Mouse (Mus musculus): ENCODE measurements around the gene Spem2. TPM values are rescaled to one million over a fixed set of nuclear protein-coding genes. Genes with fewer than 3 reads are reported as not detected.

The Spem2 gene
- total RNA-seq (2023) = not detected in 4 replicates

GRCm38 (mm10) chr11:69818365-69818764, at the start of gene Spem2:
Gene Spem2 (minus strand): TSS chr11:69818465.

DNA sequence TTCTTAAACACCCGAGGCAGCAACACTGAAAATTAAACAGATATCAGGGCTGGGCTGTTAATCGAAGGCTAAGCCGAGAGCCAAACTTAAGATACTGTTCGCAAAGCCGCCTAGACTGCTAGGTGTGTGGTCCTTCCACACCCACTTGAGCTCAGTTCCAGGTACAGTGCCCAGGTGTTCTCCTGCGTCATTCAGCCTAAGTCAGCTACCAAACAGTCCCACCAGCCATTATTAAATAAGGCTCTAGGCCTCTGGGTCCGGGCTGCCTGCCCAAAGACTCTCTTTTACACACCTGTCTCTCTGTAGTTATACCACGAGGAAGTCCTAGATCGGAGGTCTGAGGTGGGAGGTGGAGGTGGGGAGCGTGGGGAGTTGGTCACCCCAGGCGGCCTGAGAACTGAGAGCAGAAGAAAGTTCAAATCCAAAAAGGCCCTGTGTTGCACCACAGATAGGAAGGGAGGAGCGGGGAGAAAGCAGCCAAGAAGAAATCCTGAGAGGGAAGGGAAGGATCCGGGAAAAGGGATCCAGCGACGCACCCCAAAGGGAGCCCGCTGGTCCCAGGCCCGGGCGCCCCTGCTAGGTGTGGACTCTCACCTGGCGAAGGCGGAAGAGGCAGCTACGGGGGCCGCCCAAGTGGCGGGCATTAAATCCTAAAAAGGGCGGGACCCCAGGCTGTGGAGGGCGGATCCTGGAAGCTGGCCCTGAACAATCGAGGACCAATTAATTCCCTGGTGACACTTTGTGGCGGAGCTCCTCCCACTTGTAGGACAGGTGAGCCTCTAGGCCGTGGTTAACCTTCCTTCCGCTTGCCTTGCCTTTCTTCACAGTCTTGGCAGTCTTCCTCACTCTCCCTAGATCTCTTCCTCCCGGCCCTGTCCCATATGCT, 40.1 kb upstream of the Spem2 start, which contains the start of gene Tnk1:
TSS of gene Tnk1 (minus strand) at position 618 of the 886 bp plus-strand sequence.

DNA sequence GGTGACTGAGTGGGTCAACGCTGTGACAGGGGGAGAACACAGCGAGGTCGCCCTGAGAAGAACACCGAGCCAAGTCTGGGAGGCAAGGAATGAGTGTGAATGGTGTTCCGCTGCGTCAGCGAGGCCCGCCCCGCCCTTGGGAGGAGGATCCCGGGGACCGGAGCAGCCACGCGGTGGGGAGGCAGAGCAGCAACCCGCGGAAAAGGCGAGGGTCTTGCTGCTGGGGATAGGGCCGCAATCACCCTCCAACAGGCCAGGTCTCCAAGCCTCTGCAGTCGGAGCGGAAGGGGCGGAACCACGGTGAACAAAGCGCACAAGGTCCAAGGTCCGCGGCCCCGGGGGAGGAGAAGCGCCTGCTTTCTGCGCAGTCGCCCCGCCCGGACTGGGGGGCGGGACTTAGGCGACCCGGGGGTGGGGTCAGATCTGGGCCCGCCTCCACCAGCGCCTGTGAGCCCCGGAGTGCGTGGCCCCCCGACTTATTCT, 28.0 kb upstream of the Spem2 start, which contains the start of gene Plscr3:
TSS of gene Plscr3 (plus strand) at position 179 of the 483 bp plus-strand sequence.

DNA sequence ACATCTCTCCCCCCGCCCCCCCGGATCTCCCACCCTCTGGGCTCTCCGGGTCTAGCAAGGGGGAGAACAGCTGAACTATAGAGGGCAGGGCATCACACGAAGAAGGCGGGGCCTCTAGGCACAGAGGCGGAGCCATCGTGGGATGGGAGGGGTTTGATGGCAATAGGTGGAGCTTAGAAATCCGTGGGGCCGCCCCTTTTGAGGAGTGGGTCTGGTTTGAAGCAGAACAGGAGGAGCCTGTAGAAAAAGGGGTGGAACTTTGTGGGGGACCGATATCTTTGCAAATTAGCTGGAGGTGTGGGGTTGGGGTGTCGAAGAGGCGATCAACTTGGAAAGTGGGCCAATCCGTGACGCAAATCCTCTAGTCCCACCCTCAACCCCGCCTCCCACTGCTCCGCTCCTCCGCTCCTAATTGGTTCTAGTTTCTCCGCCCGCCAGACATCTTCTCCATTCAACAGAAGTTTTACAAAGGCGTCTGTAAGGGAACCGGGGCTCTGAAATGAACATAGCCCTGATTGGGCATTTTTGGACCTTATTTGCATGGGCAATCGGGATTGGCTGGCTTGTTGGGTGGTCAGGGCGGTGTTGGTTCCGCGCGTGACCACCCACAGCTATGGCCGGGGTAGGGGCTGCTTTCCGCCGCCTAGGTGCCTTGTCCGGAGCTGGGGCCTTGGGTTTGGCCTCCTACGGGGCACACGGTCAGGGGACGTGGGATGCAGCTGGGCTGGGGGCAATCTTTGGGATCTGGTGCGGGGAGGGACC, 19.9 kb upstream of the Spem2 start, which contains the start of gene Tmem256:
TSS of gene Tmem256 (plus strand) at position 563 of the 762 bp plus-strand sequence.

DNA sequence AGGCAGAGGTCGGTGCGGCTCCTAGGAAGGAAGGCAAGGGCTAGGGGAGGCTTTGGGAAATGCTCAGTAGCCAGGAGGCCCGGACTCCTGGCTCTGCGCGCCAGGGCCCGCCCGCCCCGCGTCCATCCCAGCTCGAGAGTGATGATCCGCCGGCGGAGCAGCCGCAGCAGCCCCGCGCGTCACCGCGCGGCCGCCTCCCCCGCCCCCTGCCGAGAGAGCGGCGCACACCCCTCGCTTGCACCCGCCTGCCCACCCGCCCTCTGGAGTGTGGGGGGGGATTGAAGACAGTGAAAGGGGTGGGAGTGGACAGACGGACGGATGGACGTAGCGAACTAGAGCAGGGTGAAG, 19.3 kb upstream of the Spem2 start, which contains the start of gene Nlgn2:
TSS of gene Nlgn2 (minus strand) at position 181 of the 348 bp plus-strand sequence.

DNA sequence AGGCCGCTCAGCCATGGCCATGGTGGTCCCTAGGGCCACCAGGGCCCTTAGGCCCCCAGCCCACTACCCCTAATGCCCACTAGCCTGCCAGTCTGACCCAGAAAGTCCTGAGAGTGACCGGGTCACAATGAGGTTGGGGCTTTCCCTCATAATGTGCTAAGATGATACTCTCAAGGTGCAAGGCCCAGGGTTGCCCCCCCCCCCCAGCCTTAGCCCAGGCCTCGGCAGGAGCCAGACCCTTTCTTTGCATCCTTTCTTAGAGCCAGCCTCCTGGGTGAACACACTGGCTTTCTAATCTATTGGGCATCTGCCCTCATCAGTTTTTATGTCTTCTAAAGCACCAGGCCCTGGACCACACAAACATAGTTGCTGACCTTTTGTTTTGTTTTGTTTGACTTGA, 3.8 kb upstream of the Spem2 start, which contains the start of gene Spem1:
TSS of gene Spem1 (minus strand) at position 101 of the 400 bp plus-strand sequence.

DNA sequence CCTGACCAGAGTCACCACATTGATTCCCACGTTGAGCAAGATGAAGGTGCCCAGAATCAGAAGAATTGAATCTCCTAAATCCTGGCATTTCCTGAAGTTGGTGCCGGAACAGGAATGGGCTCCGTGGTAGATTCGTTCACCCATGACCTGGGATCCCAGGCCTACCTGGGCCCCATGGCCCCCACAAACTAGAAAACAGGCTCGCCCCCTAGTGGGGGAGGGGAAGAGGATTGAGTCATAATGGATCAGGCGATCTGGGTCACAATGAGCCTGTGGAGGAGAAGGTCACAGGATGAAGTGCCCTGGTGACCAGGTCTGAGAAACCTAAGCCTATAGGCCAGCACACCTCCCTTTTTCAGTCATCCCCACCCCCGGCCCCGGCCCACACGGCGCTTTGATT, 3.1 kb downstream of the Spem2 start, which contains the start of gene Gm39566:
TSS of gene Gm39566 (minus strand) at position 144 of the 400 bp plus-strand sequence.

DNA sequence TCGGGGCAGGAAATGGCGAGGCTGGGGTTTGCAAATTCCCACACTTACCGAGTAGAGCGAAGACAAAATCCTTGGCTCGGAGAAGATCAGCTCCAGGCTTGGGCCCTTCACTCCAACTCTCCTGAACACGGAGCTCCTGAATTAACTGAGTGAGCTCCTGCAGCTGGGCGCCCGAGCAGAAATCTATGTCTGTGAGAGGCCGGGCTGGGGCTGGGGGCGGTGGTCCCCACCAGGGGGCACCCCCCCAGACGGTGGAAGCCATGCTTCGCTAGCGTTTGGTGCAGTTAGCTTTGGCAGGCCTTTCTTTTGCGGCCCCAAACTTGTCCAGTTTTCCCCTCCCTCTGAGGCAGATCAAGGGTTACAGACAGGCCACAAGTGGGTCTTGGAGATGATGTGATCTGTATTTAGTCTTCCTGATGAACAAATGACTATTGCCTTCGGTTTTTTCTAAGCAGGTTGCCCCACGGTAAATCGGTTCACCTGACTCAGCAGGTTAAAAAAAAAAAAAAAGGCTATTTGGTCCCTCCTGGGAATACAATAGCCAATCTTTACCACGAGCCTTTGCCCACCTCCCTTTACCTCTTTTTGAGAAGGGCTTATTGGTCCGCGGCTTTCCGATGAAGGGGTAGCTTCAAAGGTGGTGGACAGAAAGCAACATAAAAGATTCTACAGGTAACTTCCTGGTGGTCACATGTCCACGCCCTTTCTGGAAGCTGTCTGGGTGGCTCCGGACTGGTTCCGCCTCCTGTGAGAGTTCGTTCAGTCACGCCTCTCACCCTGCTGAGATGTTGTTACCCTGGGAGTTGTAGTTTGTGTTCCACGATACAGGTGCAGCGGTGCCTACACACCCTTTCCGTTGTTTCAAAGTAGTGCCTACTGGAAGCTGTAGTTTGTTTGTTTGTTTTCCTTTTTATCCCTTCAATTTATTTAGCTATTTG, 13.0 kb downstream of the Spem2 start, which contains the start of gene Tmem102:
TSS of gene Tmem102 (minus strand) at position 653 of the 938 bp plus-strand sequence.

DNA sequence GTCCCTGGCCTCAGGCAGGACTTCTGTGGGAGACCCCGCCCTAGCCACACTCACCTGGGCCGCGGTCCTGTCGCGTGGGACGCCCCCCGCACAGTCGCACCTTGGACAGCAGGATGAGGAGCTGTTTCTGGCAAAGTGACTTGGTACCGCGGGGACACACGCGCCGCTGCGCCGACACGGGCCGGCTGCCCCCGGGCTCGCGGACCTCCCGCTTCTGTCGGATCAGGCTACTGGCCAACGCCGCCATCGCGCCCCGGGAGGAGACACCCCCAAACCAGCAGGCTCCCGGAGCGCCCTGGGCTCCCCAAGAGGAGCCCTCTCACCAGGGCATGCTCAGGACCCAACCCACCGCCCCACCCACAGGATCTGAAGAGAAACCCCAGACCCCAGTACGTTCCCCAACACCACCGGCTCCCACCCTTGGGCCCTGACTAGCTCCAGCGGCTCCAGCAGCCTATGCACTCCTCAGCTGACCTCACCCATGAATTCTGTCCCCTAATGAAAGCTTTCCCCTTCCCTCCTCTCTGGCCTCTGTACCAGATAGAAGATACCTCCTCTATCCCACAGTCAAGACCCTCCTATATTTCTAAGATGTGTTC, 16.8 kb downstream of the Spem2 start, which contains the start of gene Fgf11:
TSS of gene Fgf11 (minus strand) at position 479 of the 599 bp plus-strand sequence.

DNA sequence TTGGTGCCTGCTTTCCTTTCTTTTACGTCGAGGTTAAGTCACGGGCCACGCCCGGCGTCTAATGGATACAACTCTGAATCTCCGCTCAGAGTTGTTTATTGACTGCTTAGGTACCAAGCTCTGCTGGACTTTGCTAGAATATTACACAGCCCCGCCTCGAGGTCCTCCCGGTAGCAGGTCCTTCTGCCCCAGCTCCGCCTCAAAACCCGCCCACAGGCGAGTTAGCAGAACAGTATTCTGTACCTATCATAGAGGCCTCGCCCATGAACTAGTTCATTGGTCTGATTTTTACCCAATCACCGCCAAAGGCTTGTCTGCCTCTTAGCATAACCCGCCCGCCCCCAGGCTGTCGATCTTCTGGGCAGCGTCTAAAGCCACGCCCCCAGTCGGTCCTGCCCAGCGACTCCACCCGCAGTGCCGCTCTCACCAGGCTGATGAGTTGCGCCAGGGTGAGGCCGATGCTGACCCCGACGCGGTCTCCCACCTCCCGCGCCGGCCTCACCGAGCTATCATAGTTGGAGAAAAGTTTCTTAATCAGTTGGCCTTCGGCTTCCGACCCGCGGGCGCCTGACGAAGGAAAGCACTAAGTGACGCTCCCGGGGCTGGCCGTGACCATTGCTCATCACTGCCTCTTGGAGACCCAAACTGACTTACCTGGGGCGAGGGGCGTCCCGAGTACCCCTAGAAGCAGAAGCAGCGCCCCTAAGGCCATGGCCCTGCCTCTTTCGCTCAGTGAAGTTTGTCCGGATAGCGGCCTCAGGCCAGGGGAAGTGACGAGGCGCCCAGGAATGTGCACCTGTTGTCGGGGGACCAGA, 22.9 kb downstream of the Spem2 start, which contains the start of gene Chrnb1:
TSS of gene Chrnb1 (minus strand) at position 776 of the 815 bp plus-strand sequence.

Other genes with a start within 250 kb of the Spem2 start
- 11.0 to 15.2 TPM (median 13.1 TPM) in 4 replicates for gene Wrap53, start 238.2 kb downstream of the Spem2 start, total RNA-seq (2023)
- 122 to 134 TPM (median 130 TPM) in 4 replicates for gene Trp53, start 238.1 kb downstream of the Spem2 start, total RNA-seq (2023)
- 0.26 to 0.67 TPM (median 0.31 TPM) in 3 of 4 replicates, not detected in the other for gene Atp1b2, start 212.5 kb downstream of the Spem2 start, total RNA-seq (2023)
- gene Shbg, start 200.6 kb downstream of the Spem2 start, total RNA-seq (2023) = not detected in 4 replicates
- gene Sat2, start 196.4 kb downstream of the Spem2 start, total RNA-seq (2023) = not detected in 4 replicates
- gene Fxr2, start 185.5 kb downstream of the Spem2 start, total RNA-seq (2023) = 73.0 to 86.7 TPM (median 81.7 TPM) in 4 replicates
- 0.95 TPM in 1 of 4 replicates, not detected in the others for gene Sox15, start 163.2 kb downstream of the Spem2 start, total RNA-seq (2023)
- 58.5 to 68.1 TPM (median 64.8 TPM) in 4 replicates for gene Mpdu1, start 155.8 kb downstream of the Spem2 start, total RNA-seq (2023)
- gene Cd68, start 152.3 kb downstream of the Spem2 start, total RNA-seq (2023) = 13.5 to 15.1 TPM (median 14.6 TPM) in 4 replicates
- 683 to 716 TPM (median 701 TPM) in 4 replicates for gene Eif4a1, start 146.0 kb downstream of the Spem2 start, total RNA-seq (2023)
- 112 to 142 TPM (median 125 TPM) in 4 replicates for gene Senp3, start 136.4 kb downstream of the Spem2 start, total RNA-seq (2023)
- not detected in 4 replicates for gene Tnfsf13, start 132.7 kb downstream of the Spem2 start, total RNA-seq (2023)
- gene Tnfsf12, start 122.6 kb downstream of the Spem2 start, total RNA-seq (2023) = 0.40 TPM in 1 of 4 replicates, not detected in the others
- 0.56 TPM in 1 of 4 replicates, not detected in the others for gene Tnfsfm13, start 122.4 kb downstream of the Spem2 start, total RNA-seq (2023)
- gene Polr2a, start 59.8 kb downstream of the Spem2 start, total RNA-seq (2023) = 227 to 251 TPM (median 238 TPM) in 4 replicates
- not detected in 4 replicates for gene Slc35g3, start 56.5 kb downstream of the Spem2 start, total RNA-seq (2023)
- 62.1 to 72.6 TPM (median 65.4 TPM) in 4 replicates for gene Zbtb4, start 52.6 kb downstream of the Spem2 start, total RNA-seq (2023)
- gene Chrnb1, start 22.5 kb downstream of the Spem2 start, total RNA-seq (2023) = 7.8 to 14.5 TPM (median 12.0 TPM) in 4 replicates
- gene Fgf11, start 16.6 kb downstream of the Spem2 start, total RNA-seq (2023) = 0.21 to 0.22 TPM in 2 of 4 replicates, not detected in the others
- gene Tmem102, start 12.8 kb downstream of the Spem2 start, total RNA-seq (2023) = 0.30 TPM in 1 of 4 replicates, not detected in the others
- gene Gm39566, start 3.2 kb downstream of the Spem2 start, total RNA-seq (2023) = not detected in 4 replicates
- not detected in 4 replicates for gene Spem1, start 3.7 kb upstream of the Spem2 start, total RNA-seq (2023)
- 0.27 to 1.5 TPM (median 0.32 TPM) in 4 replicates for gene Nlgn2, start 19.3 kb upstream of the Spem2 start, total RNA-seq (2023)
- gene Tmem256, start 20.0 kb upstream of the Spem2 start, total RNA-seq (2023) = 29.5 to 37.7 TPM (median 32.6 TPM) in 4 replicates
- gene Plscr3, start 27.9 kb upstream of the Spem2 start, total RNA-seq (2023) = 9.9 to 12.6 TPM (median 11.5 TPM) in 4 replicates
- gene Tnk1, start 40.3 kb upstream of the Spem2 start, total RNA-seq (2023) = not detected in 4 replicates
- not detected in 4 replicates for gene Tmem95, start 59.6 kb upstream of the Spem2 start, total RNA-seq (2023)
- 1.3 to 2.6 TPM (median 2.3 TPM) in 4 replicates for gene Kctd11, start 62.9 kb upstream of the Spem2 start, total RNA-seq (2023)
- 473 to 501 TPM (median 485 TPM) in 4 replicates for gene Acap1, start 77.1 kb upstream of the Spem2 start, total RNA-seq (2023)
- 1.2 to 3.5 TPM (median 2.0 TPM) in 4 replicates for gene 2810408A11Rik, start 82.5 kb upstream of the Spem2 start, total RNA-seq (2023)
- 51.5 to 76.4 TPM (median 73.4 TPM) in 4 replicates for gene Neurl4, start 82.6 kb upstream of the Spem2 start, total RNA-seq (2023)
- 144 to 150 TPM (median 147 TPM) in 4 replicates for gene Gps2, start 95.4 kb upstream of the Spem2 start, total RNA-seq (2023)
- gene Eif5a, start 103.5 kb upstream of the Spem2 start, total RNA-seq (2023) = 337 to 380 TPM (median 350 TPM) in 4 replicates
- gene Ybx2, start 117.3 kb upstream of the Spem2 start, total RNA-seq (2023) = not detected in 4 replicates
- gene Slc2a4, start 129.7 kb upstream of the Spem2 start, total RNA-seq (2023) = not detected in 4 replicates
- gene Cldn7, start 146.3 kb upstream of the Spem2 start, total RNA-seq (2023) = not detected in 4 replicates
- 87.5 to 123 TPM (median 99.1 TPM) in 4 replicates for gene Ctdnep1, start 162.7 kb upstream of the Spem2 start, total RNA-seq (2023)
- 49.4 to 55.9 TPM (median 52.5 TPM) in 4 replicates for gene Elp5, start 164.1 kb upstream of the Spem2 start, total RNA-seq (2023)
- gene Gabarap, start 172.7 kb upstream of the Spem2 start, total RNA-seq (2023) = 285 to 331 TPM (median 318 TPM) in 4 replicates
- 48.3 to 52.7 TPM (median 51.4 TPM) in 4 replicates for gene Phf23, start 177.3 kb upstream of the Spem2 start, total RNA-seq (2023)
- gene Dvl2, start 182.1 kb upstream of the Spem2 start, total RNA-seq (2023) = 51.2 to 61.3 TPM (median 58.7 TPM) in 4 replicates
- gene Acadvl, start 196.9 kb upstream of the Spem2 start, total RNA-seq (2023) = 44.6 to 55.5 TPM (median 48.8 TPM) in 4 replicates
- 3.9 to 7.2 TPM (median 4.3 TPM) in 4 replicates for gene Dlg4, start 198.5 kb upstream of the Spem2 start, total RNA-seq (2023)
- gene Asgr1, start 235.6 kb upstream of the Spem2 start, total RNA-seq (2023) = not detected in 4 replicates

Data from B cell, adult 62 days (primary cell).